Mouse (Mus musculus) layer of hippocampus, postnatal 14 days (tissue): Measurements from ENCODE around the gene Wapl. TPM values are rescaled to one million over a fixed set of nuclear protein-coding genes. Genes with fewer than 3 reads are reported as not detected.

Experiments
- DNase-seq, 2 experiments: peaks; one replicate each; pipeline ENCODE4 v3.0.0; 2021 to 2022; ENCODE audit warnings: low spot score in 2 of 2, mixed read lengths in 1 of 2
- total RNA-seq, 2 experiments: library from RNA; stranded (reverse); gene quantifications; 2 replicates each; pipeline ENCODE4 v1.2.3; 2021

Wapl gene
- total RNA-seq, 2 experiments from 2014 or later = 46.1 to 47.0 TPM

GRCm38 (mm10) chr14:34684989-34685388, 11.3 kb downstream of the Wapl start:
- no peak for DNase-seq

GRCm38 (mm10) chr14:34693970-34694369, 20.2 kb downstream of the Wapl start:
- DNase-seq = no peak

- no peak for DNase-seq
Measured at GRCm38 (mm10) chr14:34697376-34697775, 23.6 kb downstream of the Wapl start.

GRCm38 (mm10) chr14:34710209-34710608, 36.5 kb downstream of the Wapl start:
- DNase-seq = no peak

- DNase-seq = peak in 1 of 2 experiments; percentile 22
Measured at GRCm38 (mm10) chr14:34712027-34712426, 38.3 kb downstream of the Wapl start.

- DNase-seq = no peak
Measured at GRCm38 (mm10) chr14:34712857-34713256, 39.1 kb downstream of the Wapl start.

GRCm38 (mm10) chr14:34718150-34718549, 44.4 kb downstream of the Wapl start:
- no peak for DNase-seq

- no peak for DNase-seq
Measured at GRCm38 (mm10) chr14:34727709-34728108, 54.0 kb downstream of the Wapl start.

- DNase-seq = no peak
Measured at GRCm38 (mm10) chr14:34735405-34735804, 61.7 kb downstream of the Wapl start.

- DNase-seq = no peak
Measured at GRCm38 (mm10) chr14:34745401-34745800, 71.7 kb downstream of the Wapl start.

GRCm38 (mm10) chr14:34755731-34756130, 82.0 kb downstream of the Wapl start:
- DNase-seq = no peak

- DNase-seq = no peak
Measured at GRCm38 (mm10) chr14:34759938-34760337, 86.2 kb downstream of the Wapl start.

GRCm38 (mm10) chr14:34761082-34761959, 87.6 kb downstream of the Wapl start:
- DNase-seq = no peak

- DNase-seq = no peak
Measured at GRCm38 (mm10) chr14:34762682-34763081, 89.0 kb downstream of the Wapl start.

- no peak for DNase-seq
Measured at GRCm38 (mm10) chr14:34763771-34764539, 90.2 kb downstream of the Wapl start.

GRCm38 (mm10) chr14:34764908-34765307, 91.2 kb downstream of the Wapl start:
- DNase-seq = no peak

GRCm38 (mm10) chr14:34765380-34765779, 91.7 kb downstream of the Wapl start:
- DNase-seq = no peak

GRCm38 (mm10) chr14:34766181-34766580, 92.5 kb downstream of the Wapl start:
- DNase-seq = no peak

GRCm38 (mm10) chr14:34768373-34768772, 94.6 kb downstream of the Wapl start:
- peak; percentile 47 to 54 for DNase-seq

- DNase-seq = peak; percentile 56 to 68
Measured at GRCm38 (mm10) chr14:34769021-34769566, 95.4 kb downstream of the Wapl start.

- DNase-seq = peak in 1 of 2 experiments; percentile 36
Measured at GRCm38 (mm10) chr14:34769567-34770158, 95.9 kb downstream of the Wapl start.
